Mouse (Mus musculus): ENCODE results near the gene C1qtnf7. TPM values are rescaled to one million over a fixed set of nuclear protein-coding genes. Genes with fewer than 3 reads are reported as not detected.

C1qtnf7 gene
- total RNA-seq (2023), result not detected in 4 replicates

DNA sequence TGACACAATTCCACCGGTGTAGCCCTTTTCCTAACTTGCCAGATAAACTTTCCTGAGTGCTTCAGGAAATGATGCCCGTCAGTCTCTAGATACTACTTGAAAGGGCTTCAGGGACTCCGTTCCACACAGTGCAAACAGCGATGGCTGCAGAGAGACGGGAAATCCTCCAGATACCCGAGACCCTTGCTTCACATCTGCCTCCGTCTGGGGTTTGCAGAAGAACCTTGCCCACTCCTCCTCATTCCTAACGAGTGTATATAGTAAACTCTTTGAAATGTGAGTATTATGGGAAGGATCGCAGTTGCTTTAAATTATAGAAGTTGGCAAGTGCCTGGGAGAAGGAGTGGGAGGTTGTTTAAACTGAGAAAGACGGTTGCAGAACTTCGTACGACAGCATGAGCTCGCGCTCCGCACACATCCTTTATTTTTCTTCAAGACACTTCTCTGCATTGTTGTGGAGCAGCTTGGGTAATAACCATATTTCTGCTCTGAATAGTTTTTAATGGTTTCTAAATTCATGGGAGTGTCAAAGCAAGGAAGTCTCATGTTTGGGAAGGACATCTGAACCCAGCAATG lies at the start of gene C1qtnf7:
C1qtnf7 (plus strand) TSS at position 138 of the 576 bp plus-strand sequence.

GRCm38 (mm10) chr5:43661997-43662961 lies 146.9 kb downstream of the C1qtnf7 start, which contains the start of gene Cc2d2a:
Gene Cc2d2a (plus strand): TSS chr5:43662346.

Other genes starting within 250 kb of the C1qtnf7 start
- gene Cc2d2a, start 146.8 kb downstream of the C1qtnf7 start, total RNA-seq (2023), result not detected in 4 replicates

Measured in B cell, adult 62 days (primary cell).